8 mouse cellular contexts compared by ENCODE assay signal in the genomic region with DNA sequence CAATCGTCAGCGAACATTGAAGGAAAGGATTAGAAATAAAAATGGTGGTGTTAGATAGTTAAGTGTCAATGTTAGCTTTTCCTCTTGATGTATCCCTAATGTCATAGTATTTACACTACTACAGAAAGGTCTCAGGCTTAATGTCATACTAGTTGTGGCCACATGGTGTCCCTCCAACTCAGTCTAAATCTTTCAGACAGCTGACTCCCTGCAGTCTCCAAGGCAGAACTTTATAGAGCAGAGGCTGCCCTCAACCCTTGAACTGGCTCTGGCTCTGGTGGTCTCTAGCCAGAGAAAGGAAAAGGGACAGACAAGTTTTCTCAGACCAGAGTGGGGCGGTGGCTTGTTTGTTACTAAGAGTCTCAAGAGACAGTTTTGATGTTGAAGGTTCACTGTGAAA.
DNase-seq lines count a peak whose midpoint lies in the region; ATAC-seq and TF ChIP-seq lines count a peak whose summit lies in the region.

No protein-coding gene starts in this region.

- intact Hi-C loops in gastrocnemius, postnatal 36 days (cut with DNase I) = loop anchor here (1.0 to 5.0 kb wide), 3 partner anchors 59 to 790 kb away; no protein-coding TSS in a partner anchor

- peak; percentile 53; the same call in 1 of the 2 replicates for ATAC-seq in lung, embryonic 16.5 days (ENCODE audit: low read depth)

- no peak overlapping the region for H3K27ac ChIP-seq in MEL (ENCODE audit: control insufficient read depth, low read depth, low read length)
- H3K27ac ChIP-seq in lung, embryonic 16.5 days (ENCODE audit: low read length) = no peak overlapping the region

- TF ChIP-seq EP300 in MEL (IDR thresholded peaks at IDR 0.05; ENCODE audit: low read depth in 1 of 2, low read length in 2 of 2) = no peak

- H3K4me2 ChIP-seq in lung, embryonic 16.5 days (ENCODE audit: low read depth, low read length) = no peak overlapping the region

- no peaks in the 10 kb centered on the region; the same call in 1 of the 2 replicates for H3K79me2 ChIP-seq in MEL (ENCODE audit: control insufficient read depth, insufficient read depth, low read length, poor library complexity)

- 42% methylated on average over 3 of the region's 3 CpGs for WGBS in lung, embryonic 16.5 days

- H3K9ac ChIP-seq in MEL (ENCODE audit: control insufficient read depth, low read depth, low read length, poor library complexity, severe bottlenecking) = no peak overlapping the region
- H3K9ac ChIP-seq in lung, embryonic 16.5 days (ENCODE audit: low read length) = no peak overlapping the region

- TF ChIP-seq CTCF in MEL (IDR thresholded peaks at IDR 0.05 in 2 of 3, conservative IDR thresholded peaks at IDR 0.05 in 1 of 3; ENCODE audit: control insufficient read depth in 1 of 3, insufficient read depth in 1 of 3, low read depth in 2 of 3, low read length in 3 of 3, poor library complexity in 1 of 3, severe bottlenecking in 1 of 3) = peak; percentile 48 to 88 (median 70)

- H3K4me3 ChIP-seq in MEL (ENCODE audit: control insufficient read depth in 1 of 2, insufficient read depth in 1 of 2, low read depth in 2 of 2, low read length in 2 of 2) = no peak overlapping the region
- H3K4me3 ChIP-seq in lung, embryonic 16.5 days (ENCODE audit: low read length) = no peak overlapping the region

- peak; percentile 92 for TF ChIP-seq RAD21 in MEL (IDR thresholded peaks at IDR 0.05; ENCODE audit: low read depth, low read length)

- peaks cover 0 to 22% of the 10 kb centered on the region in 2 experiments; a peak in 2 of 4 replicates for H3K36me3 ChIP-seq in MEL (ENCODE audit: control insufficient read depth in 1 of 2, insufficient read depth in 2 of 2, low read length in 2 of 2)
- no peaks in the 10 kb centered on the region for H3K36me3 ChIP-seq in lung, embryonic 16.5 days (ENCODE audit: control insufficient read depth, insufficient read depth, low read length)

- H3K4me1 ChIP-seq in MEL (ENCODE audit: control insufficient read depth in 1 of 2, insufficient read depth in 2 of 2, low read length in 2 of 2) = peaks cover 12 to 29% of the 10 kb centered on the region in 2 experiments
- peaks cover 9% of the 10 kb centered on the region for H3K4me1 ChIP-seq in lung, embryonic 16.5 days (replicated peaks; ENCODE audit: control insufficient read depth, insufficient read depth, low read length)

- no peaks in the 10 kb centered on the region for H3K27me3 ChIP-seq in MEL (ENCODE audit: control insufficient read depth in 1 of 2, insufficient read depth in 2 of 2, low read length in 2 of 2)
- H3K27me3 ChIP-seq in lung, embryonic 16.5 days (ENCODE audit: control insufficient read depth, insufficient read depth, low read depth, low read length) = no peaks in the 10 kb centered on the region

- no peak for TF ChIP-seq POLR2A in MEL (IDR thresholded peaks at IDR 0.05; ENCODE audit: control insufficient read depth in 1 of 2, insufficient read depth in 1 of 2, low read depth in 1 of 2, low read length in 2 of 2, poor library complexity in 1 of 2)

- peak; percentile 46 to 85 for DNase-seq in adrenal gland, adult (ENCODE audit: inconsistent age in 2 of 2, low spot score in 1 of 2)
- no peak for DNase-seq in adrenal gland, adult 8-10 months
- peak; percentile 77 for DNase-seq in MEL (ENCODE audit: low read depth, low spot score)
- peak; percentile 50 to 70 for DNase-seq in cerebellum, postnatal 4 days (ENCODE audit: low spot score in 2 of 2)
- DNase-seq in gastrocnemius, postnatal 36 days = peak; percentile 20 to 47
- peak; percentile 74 for DNase-seq in kidney, postnatal 14 days
- DNase-seq in retina, embryonic 14.5 days (ENCODE audit: low spot score) = peak; percentile 89

- no peaks in the 10 kb centered on the region for H3K9me3 ChIP-seq in MEL (replicated peaks; ENCODE audit: insufficient read depth, low read length)
- no peaks in the 10 kb centered on the region for H3K9me3 ChIP-seq in lung, embryonic 16.5 days (ENCODE audit: control insufficient read depth, low read length)

TF ChIP-seq in MEL, 35 proteins besides CTCF, POLR2A, EP300 and RAD21:
- TF ChIP-seq MYC (IDR thresholded peaks at IDR 0.05; ENCODE audit: low read depth, low read length) (0 out of 2 replicates have a peak, but pooled peaks have one; percentile 27), ZNF384 (IDR thresholded peaks at IDR 0.05; ENCODE audit: low read depth, low read length) (no peak), TAL1 (IDR thresholded peaks at IDR 0.05; ENCODE audit: low read length) (no peak), CHD1 (IDR thresholded peaks at IDR 0.05; ENCODE audit: low read depth, low read length) (no peak), NELFE (IDR thresholded peaks at IDR 0.05; ENCODE audit: low read depth, low read length) (no peak), RCOR1 (IDR thresholded peaks at IDR 0.05; ENCODE audit: low read depth, low read length) (no peak), SMC3 (IDR thresholded peaks at IDR 0.05; ENCODE audit: low read depth, low read length) (peak; percentile 86), CHD2 (IDR thresholded peaks at IDR 0.05; ENCODE audit: low read length) (no peak), TCF12 (IDR thresholded peaks at IDR 0.05; ENCODE audit: low read depth, low read length) (no peak), USF1 (IDR thresholded peaks at IDR 0.05; ENCODE audit: low read depth, low read length) (peak; percentile 55), BHLHE40 (IDR thresholded peaks at IDR 0.05; ENCODE audit: borderline replicate concordance, low read depth, low read length) (no peak), ZKSCAN1 (IDR thresholded peaks at IDR 0.05; ENCODE audit: low read depth, low read length) (no peak), UBTF (IDR thresholded peaks at IDR 0.05; ENCODE audit: borderline replicate concordance, insufficient read depth, low read depth, low read length) (no peak), GABPA (IDR thresholded peaks at IDR 0.05; ENCODE audit: low read depth, low read length) (no peak), ETS1 (IDR thresholded peaks at IDR 0.05; ENCODE audit: low read depth, low read length) (no peak), ZC3H11A (IDR thresholded peaks at IDR 0.05; ENCODE audit: low read depth, low read length) (peak; percentile 53), MXI1 (IDR thresholded peaks at IDR 0.05; ENCODE audit: low read depth, low read length) (no peak), POLR2AphosphoS5 (IDR thresholded peaks at IDR 0.05; ENCODE audit: borderline replicate concordance, low read depth, low read length) (no peak)
